Mouse (Mus musculus) induced T-regulatory cell, adult 2 months (primary cell): ENCODE data around the gene Abcg1.

Source experiments
- DNase-seq: peaks from one replicate; pipeline ENCODE4 v3.0.0-alpha.2; 2012; ENCODE audit warnings: low read depth

Abcg1 gene

DNA sequence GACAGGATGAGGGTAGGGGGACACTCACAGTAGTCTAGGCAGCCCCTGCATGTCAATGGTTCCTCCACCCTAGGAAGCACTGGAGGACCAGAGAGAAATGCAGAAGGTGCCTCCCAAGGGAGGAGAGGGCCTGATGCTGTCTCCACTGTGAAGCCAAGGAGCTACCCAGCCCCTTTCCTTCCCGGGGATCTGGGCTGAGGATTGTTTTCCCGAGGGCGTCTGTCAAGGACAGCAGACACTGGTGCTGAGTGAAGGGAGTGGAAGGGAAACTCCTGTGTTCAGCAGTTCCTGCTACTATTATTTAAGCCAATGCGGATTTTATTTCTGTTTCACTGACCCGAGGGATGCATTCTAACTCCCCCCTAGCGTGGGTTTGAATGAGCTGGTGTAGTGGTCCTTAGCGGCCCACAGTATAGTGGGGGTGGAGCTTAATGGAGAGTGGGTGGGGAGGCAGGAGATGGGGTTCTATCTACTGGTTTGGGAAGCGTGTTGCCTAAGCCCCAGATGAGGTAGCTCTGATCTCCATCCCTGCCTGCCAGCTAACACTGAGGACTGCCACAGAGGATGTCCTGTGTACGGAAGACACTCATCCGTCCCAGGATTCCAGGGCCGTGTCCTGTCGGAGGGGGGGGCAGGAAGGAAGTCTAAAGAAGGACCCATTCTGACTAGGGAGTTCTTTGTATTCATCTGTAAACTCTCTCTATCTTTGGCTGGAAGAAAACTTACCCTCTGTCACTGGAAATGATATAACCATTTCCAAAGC is 21.8 kb downstream of the Abcg1 start:
- DNase-seq = no peak

DNA sequence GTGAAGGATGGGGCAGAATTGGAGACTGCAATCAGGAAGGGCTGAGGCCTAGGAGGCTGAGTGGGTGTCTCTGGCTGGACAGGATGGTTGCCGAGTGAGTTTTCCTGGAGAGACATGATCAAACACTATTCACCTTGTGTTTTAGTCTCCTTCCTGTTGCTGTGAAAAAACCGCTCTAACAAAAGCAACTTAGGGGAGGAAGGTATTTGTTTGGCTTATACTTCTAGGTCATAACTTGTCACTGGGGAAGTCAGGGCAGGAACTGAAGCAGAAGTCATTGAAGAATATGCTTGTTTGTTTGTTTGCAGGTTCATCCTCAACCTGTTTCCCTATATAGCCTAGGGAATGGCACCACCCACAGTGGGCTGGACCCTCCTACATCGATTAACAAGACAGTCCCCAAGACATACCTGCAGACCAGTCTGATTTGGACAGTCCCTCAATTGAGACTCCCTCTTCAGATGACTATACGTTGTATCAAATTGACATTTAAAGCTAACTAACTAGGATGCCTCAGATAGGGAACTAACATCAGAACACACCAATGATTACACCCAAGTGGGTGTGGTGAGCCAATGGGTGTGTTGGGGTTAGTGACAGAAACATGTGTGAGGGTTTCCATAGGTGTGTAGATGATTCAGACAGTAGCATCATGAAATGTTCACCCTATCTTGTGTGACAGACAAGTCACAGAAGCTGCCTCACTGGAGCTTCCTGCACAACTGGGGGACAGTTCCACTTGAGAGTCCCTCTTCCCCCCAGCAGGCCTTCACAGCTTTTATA is 25.0 kb downstream of the Abcg1 start:
- DNase-seq = no peak

DNA sequence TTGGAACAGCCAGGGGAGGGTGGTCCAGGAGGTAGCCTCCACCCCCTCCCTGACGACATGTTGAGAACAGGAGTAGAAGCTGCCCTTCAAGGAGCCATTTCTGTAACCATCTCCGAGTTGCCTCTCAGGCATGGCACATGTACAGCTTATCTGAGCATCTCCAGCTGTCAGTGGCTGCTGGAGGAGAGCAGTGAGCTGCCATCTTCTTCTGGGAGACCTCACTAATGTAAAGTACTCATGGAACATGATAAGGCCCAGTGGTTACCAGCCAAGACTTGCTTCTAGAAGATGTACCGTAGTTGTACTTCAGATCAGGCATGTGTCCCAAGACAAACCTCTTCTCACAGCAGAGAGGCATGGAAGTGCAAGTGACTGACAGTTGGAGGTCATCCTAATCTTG is 28.0 kb downstream of the Abcg1 start:
- DNase-seq = no peak

DNA sequence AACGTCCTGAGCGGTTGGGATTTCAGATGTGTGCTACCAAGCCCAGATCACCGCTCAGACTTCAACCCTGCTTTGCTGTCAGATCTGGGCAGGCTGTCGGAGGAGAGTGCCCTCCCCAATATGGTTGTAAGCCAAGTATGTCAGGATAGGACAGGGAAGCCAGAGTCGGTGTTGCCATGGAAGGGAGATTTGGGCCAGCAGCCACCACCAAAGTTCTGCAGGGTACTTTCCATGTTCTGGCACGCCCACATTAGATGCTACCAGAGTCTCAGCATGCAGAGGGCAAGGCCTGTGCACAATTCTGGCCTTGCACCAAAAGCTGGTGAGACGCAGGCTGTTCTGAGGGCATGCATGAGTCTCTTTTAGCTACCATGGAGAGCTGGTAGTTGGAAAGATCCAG is 28.7 kb downstream of the Abcg1 start:
- no peak for DNase-seq

DNA sequence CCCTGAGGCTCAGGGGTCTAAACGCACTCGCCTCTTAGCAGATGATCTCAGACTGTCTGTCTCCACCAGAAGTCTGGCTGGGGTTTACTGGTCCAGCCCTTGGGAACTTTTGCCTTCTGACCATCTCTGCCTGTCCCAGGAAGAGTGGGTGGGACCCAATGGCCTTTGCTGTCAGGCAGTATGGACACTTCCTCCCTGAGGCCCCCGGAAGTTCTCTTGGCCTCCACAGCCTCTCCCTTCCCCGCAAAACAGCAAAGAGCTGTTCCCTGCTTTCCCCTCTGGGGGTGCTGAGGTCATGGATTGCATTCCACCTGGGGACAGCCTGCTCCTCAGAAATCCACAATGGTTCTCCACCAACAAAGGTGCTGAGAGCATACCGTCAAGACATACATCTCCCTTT is 31.2 kb downstream of the Abcg1 start:
- no peak for DNase-seq

DNA sequence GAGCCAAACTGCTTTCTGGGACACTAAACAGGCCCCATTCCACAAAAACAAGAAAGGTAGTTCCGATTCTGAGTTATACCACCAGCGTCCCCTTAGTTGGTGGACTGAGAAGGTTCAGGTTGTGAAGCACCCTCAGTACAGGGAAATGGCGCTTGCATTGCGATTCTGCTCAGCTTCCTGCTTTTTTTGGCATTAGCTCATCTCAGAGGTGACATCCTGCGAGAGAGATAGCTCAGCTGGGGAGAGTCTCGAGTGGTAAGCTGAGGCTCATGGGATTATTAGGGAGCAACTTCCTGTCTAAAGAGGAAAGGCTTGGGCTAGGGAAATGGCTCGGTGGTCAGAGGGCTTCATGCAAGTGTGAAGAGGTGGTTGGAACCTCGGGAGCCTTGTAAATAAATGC is 32.4 kb downstream of the Abcg1 start:
- DNase-seq = no peak

DNA sequence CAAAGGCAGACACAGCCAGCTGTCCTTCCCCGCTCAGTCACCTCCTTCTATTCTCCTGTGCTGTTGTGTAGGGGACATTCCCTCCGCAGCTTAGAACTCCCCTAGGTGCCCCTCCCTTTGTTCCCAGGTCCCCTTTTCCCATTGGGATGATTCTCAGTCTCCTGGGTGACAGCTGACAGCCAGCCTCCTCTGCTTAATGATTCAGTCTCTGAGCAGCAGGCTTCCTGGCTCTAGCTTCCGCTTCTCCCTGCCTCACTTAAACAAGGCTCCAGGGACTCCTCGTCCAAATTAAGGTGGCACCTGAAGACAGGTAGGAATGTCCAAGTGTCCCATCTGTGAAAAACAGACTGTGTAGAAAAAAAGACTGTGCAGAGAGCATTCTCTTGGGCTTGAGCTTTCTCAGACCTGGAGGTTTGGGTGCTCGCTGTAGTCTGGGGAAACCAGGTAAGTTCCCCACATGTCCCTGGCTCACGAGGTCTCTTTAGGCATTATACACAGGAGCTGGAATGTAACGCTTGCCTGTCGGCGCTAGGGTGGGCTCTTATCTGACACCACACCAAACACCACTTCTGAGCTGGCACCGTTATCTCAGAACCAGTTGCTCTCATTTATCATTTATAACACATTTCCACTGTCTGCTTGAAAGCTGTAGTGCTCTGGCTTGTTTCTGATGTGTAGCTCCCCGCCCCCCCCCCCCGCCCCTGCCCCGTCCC is 33.7 kb downstream of the Abcg1 start:
- DNase-seq = no peak

DNA sequence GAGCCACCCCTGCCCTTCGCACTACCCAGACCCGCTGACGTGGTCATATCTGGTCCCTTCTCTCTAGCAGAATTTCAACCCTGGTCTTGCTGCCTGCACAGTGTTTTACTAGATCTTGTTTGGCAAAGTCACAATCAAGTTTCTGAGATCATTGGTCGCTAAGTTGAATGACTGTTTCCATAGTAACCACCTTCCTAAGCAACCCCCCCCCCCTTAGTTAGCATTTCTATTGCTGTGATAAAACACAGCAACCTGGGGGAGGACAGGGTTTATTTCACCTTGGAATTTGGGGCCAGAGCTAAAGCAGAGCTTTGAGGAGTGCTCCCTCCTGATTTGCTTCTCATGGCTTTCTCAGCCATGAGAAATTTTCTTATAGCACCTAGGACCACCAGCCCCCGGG is 37.3 kb downstream of the Abcg1 start:
- no peak for DNase-seq

DNA sequence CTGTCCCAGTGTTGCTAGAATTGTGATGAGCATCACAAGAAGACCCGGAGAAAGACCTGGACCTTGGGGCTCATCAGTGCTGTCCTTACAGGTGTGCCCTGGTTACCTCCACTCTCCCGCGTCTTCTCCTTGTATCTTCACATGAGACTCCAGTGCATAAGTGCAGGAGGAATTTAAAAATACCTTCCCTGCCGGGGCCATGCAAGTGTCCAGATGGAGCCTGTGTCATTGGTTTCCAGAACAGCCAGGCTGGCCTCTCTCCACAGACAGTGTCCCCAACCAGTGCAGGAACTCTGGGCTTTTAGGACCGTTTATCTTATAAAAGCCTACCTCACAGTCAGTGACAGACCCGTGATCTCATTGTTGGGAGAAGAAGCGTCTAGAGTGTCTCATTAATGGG is 38.1 kb downstream of the Abcg1 start:
- no peak for DNase-seq

DNA sequence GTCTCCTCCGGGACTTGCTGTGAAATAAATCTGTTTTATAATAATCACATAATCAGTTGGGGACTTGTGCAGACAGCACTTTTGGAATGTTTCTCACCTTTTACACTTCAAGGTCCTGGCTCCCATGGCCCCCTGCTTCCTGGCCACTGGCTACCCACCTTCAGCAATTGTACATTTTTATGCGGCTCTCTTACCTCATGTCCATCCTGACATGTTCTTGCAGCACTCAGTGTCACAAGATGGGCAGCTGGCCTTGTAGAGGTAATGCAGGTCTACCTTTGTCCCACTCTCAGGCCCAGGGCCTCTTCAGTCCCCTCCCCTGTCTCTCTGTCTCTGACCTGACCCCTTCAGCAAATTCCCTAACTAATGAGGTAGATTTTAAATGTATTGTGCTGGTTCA is 39.4 kb downstream of the Abcg1 start:
- no peak for DNase-seq

DNA sequence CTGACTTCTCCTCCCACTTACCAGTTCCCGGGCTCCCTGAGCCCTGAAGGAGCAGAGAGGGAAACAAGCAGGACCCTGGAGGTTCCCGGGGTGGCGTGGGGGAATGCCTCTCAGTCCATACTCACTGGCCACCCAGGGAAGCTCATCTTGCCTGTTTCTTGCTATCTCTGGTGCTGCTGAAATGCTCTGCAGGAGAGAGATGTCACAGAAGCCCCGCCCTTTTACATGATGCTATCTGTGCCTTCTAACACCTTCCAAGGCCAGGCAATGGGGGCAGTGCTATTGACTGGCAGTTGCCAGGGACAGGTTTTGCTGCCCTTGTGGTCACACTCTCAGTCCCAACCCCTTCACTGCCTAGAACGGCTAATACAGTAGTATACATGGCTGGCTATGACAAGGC is 41.3 kb downstream of the Abcg1 start:
- no peak for DNase-seq

DNA sequence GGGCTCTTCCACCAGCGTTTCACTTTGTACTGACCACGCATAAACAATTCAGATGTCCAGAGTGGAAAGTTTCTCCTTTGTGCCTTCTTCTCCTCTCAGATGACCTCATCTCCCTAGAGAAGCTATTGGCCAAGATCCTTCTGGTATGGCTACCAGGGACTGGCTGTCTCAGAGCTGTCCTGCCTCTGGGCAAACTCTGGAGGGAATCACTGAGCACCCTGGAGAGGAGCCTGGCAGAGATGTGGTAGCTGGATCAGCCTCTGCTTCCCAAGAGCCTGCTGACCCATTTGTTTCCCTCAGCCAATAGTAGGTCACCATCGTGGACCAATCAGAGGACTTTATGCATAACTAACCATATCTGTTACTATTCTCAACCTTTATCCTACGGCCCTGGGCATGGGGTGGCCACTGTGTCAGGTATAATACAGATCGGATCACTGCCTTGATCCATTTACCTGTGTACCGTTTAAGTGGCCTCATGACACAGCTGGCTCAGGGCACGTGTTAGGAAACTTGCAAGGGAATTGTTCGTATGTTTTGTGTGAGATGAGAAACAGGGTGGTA is 45.6 kb downstream of the Abcg1 start:
- no peak for DNase-seq

DNA sequence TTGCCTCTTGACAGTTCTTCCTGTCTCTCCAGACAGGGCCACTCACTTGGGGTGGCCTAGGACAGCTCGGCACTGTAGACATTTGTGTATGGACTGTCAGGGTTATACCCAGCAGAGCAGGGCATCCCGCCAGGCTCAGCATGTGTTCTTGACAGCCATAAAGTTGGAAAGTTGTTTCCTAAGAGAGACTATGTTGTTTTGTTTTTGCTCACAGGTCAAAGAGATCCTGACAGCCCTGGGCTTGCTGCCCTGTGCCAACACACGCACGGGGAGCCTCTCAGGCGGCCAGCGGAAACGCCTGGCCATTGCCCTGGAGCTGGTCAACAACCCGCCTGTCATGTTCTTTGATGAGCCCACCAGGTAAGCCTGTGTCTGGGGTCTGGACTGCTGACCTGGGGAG is 46.3 kb downstream of the Abcg1 start:
- no peak for DNase-seq

DNA sequence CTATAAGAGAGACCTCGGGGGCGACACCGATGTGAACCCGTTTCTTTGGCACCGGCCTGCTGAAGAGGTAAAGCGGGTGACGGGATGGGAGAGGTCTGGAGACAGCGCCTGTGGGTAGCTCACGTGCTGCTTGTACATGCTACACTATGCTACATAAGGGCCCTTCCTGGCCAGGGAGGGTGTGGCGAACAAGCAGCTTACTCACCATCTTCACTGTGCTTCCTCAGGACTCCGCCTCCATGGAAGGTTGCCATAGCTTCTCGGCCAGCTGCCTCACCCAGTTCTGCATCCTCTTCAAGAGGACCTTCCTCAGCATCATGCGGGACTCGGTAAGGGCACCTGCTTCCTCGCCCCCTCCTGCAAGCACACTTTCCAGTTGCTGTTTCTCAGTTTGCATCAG is 50.9 kb downstream of the Abcg1 start:
- no peak for DNase-seq

DNA sequence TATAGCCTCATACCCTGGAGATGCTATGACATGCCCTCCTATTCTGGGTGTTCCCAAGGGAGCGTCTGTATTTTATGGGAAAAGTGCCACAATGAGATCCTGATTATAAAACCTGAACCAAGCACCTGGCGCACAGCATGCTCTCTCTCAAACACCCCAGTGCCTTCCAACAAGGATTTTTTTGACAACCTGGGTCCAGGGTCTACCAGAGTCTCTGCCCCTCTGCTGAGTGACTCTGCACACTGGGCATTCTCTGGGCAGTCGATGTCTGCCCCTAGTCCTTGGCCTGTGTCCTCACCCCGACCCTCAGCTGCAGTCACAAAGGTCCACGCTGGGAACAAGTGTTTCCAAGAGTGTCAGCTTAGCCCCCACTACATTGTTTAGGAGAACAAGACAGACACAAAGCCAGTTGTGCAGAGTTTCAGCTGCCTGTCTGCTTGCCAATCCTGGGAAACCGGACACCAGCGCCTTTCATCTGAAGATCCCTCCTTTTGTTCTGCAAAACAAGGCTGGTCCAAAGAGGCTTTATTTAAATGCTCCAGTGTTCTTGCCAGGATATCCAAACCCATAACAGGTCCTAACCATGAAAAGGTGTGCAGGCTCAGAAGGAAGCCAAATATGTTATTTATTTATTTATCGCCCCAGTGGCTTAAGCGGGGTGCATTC is 55.8 kb downstream of the Abcg1 start:
- no peak for DNase-seq

DNA sequence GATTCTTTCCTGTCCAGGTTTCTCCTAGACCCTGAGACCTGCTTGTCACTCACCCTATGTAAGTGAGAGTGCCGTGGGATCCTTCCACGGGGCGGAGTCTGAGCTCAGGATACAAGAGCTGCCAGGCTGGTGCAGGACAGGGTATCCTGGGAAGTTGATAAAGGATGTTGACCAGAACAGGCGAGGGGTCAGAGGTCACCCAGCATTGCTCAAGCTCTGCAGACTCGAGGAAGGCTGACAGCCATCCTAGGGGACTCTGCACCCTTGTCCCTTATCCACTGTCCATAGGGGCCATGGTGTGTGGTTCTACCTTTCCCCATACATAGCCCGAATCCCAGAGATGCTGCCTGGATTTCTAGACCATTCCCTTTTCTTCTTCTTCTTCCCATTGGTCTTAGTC is 58.6 kb downstream of the Abcg1 start:
- no peak for DNase-seq

DNA sequence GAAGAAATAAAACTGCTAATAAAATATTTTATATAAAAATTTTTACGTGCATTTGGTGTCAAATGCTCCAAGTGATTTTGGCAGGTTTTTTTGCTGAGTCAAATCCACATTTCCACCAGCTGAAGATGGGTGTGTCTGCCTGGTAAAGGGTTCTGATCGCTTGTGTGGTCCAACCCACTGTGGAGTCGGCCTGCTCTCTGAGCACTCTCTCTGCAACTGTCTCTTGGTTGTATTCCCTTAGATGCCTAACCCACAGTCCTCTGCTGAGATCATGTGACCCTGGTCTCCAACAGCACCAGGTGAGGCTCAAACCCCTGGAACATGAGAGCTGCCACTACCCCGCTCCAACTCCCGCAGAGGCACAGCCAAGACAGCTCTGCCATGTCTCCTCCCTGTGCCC is 60.5 kb downstream of the Abcg1 start:
- DNase-seq = no peak

DNA sequence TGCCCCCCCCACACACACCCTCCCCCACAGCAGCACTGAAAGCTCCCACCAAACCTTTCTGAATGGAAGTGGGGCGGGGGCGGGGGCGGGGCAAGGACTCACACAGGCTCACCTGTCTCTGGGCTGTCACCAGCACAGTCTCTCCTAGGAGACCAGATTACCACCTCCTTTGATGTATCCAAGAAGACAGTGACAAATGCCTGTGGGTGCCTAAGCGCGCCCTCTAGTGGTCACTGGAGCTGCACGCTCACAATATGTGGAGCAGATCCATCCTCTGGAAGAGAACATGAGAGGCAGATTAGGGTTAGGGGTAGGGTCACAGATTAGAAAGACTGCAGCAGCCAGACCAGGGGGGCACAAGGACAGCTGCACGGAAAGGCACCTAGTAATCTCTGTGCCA is 62.0 kb downstream of the Abcg1 start:
- DNase-seq = peak; percentile 90

DNA sequence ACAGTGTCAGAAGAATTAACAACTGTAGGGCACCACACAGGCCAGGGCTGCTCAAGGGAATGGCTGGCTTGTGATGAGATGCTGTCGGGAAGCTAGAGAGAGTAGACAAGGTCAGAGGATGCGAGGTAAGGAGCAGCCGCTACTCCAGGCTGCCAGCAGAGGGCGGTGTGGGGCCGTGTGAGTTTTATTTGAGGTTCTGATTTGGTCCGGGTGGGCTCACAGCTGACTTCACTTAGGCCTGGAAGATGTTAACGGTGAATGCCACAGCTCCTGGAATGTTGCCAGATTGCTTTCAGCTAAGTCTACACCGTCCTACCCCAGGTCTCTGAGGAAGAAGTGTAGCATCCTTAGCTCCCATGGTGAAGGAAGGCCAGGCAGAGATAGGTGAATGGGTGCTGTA is 64.5 kb downstream of the Abcg1 start:
- DNase-seq = peak; percentile 84

DNA sequence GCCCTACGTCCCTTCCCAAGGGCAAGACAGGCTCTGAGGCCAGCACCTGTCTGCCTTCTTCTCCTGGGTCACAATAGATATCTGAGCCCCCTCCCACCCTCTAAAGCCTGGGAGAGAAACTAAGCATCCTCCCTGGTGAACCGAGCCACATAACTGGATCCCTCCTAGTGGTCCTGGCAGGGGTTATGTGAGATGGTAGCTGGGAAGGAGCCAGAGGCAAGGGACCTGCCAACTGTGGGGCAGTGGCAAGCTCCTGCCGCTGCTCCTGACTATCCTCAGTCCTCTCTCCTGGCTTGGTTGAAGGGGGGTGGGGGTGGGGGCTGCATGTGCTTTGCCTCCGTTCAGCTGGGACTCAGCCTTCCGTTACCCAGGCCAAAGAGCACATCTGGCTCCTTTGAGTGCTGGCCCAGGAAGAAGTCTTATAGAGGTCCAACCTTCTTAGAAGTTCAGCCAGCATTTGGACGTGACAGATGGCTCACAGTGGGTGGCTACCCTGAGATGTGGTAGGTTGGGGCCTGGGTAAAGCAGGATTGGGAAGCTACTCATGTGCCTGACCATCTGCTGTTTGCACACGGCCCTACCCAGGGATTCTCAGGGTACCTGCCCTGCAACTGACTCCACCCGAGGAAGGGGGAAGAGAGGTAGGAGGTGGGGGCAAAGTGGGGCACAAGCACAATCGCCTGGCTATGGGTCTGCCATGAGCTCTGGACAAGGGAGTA is 68.2 kb downstream of the Abcg1 start:
- DNase-seq = no peak

DNA sequence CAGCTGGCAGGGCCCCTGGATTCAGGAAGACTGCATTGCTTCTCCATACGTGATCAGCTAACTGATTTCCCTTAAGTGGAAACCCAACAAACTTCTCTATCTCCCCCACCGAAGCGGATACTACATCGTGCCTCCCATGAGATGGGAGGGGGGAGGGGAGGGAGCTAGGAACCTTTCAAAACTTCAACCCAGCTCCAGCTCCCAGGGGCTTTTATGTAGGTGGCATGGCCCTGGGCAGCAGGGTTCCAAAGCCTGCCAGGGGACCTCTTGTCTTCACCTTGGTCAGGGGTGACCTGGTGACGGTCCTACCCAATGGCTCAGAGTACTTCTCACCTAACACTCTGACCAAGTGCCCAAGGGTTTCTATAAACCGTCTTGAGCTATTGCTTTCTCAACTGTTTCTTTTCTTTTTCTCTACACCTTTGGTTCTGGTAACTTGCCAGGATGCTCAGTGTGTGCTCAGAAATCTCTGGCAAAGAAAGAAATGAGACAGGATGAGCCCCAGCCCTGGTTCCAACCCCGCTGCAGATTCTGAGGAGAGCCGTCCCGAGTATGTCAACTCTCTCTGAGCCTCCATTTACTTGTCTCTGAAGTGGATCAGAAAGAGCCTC is 71.3 kb downstream of the Abcg1 start:
- no peak for DNase-seq
